Mouse (Mus musculus) cortical plate, adult 2 months (tissue): ENCODE results near the gene Nptxr. TPM values are rescaled to one million over a fixed set of nuclear protein-coding genes. Genes with fewer than 3 reads are reported as not detected.

Experiments
- H3K27ac ChIP-seq: fragments of 200-500 bp; 2 replicates; pipeline ENCODE4 v1.5.1; 2012; ENCODE audit warnings: low read length, control low read depth, inconsistent platforms; ENCODE audit not compliant: insufficient read depth
- H3K4me1 ChIP-seq: fragments of 200-500 bp; 2 replicates; pipeline ENCODE4 v1.6.1; 2011; ENCODE audit warnings: low read length; ENCODE audit not compliant: control insufficient read depth, insufficient read depth
- H3K4me3 ChIP-seq: fragments of 200-500 bp; 2 replicates; pipeline ENCODE4 v1.5.1; 2011; ENCODE audit warnings: mild to moderate bottlenecking, low read length, control low read depth; ENCODE audit not compliant: insufficient read depth
- CTCF ChIP-seq: fragments of 200-500 bp; IDR thresholded peaks from 2 replicates; pipeline ENCODE4 v1.5.1; 2011; ENCODE audit warnings: mild to moderate bottlenecking, control low read depth, low read length; ENCODE audit not compliant: insufficient read depth; ENCODE audit errors: extremely low read depth
- POLR2A ChIP-seq: fragments of 200-500 bp; IDR thresholded peaks from 2 replicates; pipeline ENCODE4 v1.6.1; 2011; ENCODE audit warnings: mild to moderate bottlenecking, low read length, control low read depth; ENCODE audit not compliant: insufficient read depth; ENCODE audit errors: extremely low read depth
- polyA plus RNA-seq: library from polyadenylated mRNA; depleted of rRNA; stranded (reverse); fragments of >200 nt; gene quantifications from 2 replicates; pipeline ENCODE4 v1.2.3, GENCODE M21; 2012

Gene Nptxr
- polyA plus RNA-seq, 1 experiment: 293 TPM

GRCm38 (mm10) chr15:79763001-79763400 is 41.6 kb downstream of the Nptxr start:
- TF ChIP-seq CTCF: no peak
- TF ChIP-seq POLR2A: no peak
- Histone ChIP-seq H3K4me1 (peaks cover 35% of the 10 kb centered on the region), H3K4me3 (no peak overlapping the region), H3K27ac (no peak overlapping the region)

- peaks cover 37% of the 10 kb centered on the region for H3K4me1 ChIP-seq
- no peak overlapping the region for H3K4me3 ChIP-seq
- no peak overlapping the region; the same call in 1 of the 2 replicates for H3K27ac ChIP-seq
- TF ChIP-seq CTCF (no peak), POLR2A (no peak)
These were observed 43.6 kb downstream of the Nptxr start for GRCm38 (mm10) chr15:79760956-79761355.

GRCm38 (mm10) chr15:79757118-79757517 is 47.4 kb downstream of the Nptxr start:
- H3K4me1 ChIP-seq: peaks cover 28% of the 10 kb centered on the region
- no peak overlapping the region for H3K4me3 ChIP-seq
- TF ChIP-seq CTCF (no peak), POLR2A (no peak)
- peak overlapping the region; percentile 55 for H3K27ac ChIP-seq

GRCm38 (mm10) chr15:79755977-79756625 is 48.5 kb downstream of the Nptxr start:
- Histone ChIP-seq H3K4me3 (no peak overlapping the region), H3K27ac (peak overlapping the region; percentile 55), H3K4me1 (peaks cover 23% of the 10 kb centered on the region)
- TF ChIP-seq CTCF: no peak
- TF ChIP-seq POLR2A: no peak

GRCm38 (mm10) chr15:79755176-79755575 is 49.4 kb downstream of the Nptxr start:
- peaks cover 18% of the 10 kb centered on the region for H3K4me1 ChIP-seq
- no peak for TF ChIP-seq POLR2A
- TF ChIP-seq CTCF: no peak
- no peak overlapping the region for H3K27ac ChIP-seq
- H3K4me3 ChIP-seq: no peak overlapping the region

GRCm38 (mm10) chr15:79753873-79754272 is 50.7 kb downstream of the Nptxr start:
- no peak overlapping the region for H3K27ac ChIP-seq
- no peak for TF ChIP-seq CTCF
- TF ChIP-seq POLR2A: no peak
- H3K4me1 ChIP-seq: peaks cover 18% of the 10 kb centered on the region
- no peak overlapping the region for H3K4me3 ChIP-seq

- no peak for TF ChIP-seq POLR2A
- no peak for TF ChIP-seq CTCF
- H3K27ac ChIP-seq: no peak overlapping the region
- H3K4me1 ChIP-seq: peaks cover 13% of the 10 kb centered on the region
- H3K4me3 ChIP-seq: no peak overlapping the region
These were observed 51.2 kb downstream of the Nptxr start for GRCm38 (mm10) chr15:79753420-79753752.

- no peak overlapping the region for H3K4me3 ChIP-seq
- TF ChIP-seq POLR2A: no peak
- peak; percentile 94 for TF ChIP-seq CTCF
- peaks cover 11% of the 10 kb centered on the region for H3K4me1 ChIP-seq
- H3K27ac ChIP-seq: no peak overlapping the region
These were observed 51.7 kb downstream of the Nptxr start for GRCm38 (mm10) chr15:79752742-79753419.

GRCm38 (mm10) chr15:79751772-79752171 is 52.8 kb downstream of the Nptxr start:
- Histone ChIP-seq H3K27ac (no peak overlapping the region), H3K4me1 (peaks cover 9% of the 10 kb centered on the region), H3K4me3 (no peak overlapping the region)
- TF ChIP-seq POLR2A: no peak
- no peak for TF ChIP-seq CTCF

GRCm38 (mm10) chr15:79750266-79750665 is 54.3 kb downstream of the Nptxr start:
- no peak overlapping the region for H3K4me3 ChIP-seq
- H3K27ac ChIP-seq: no peak overlapping the region
- no peaks in the 10 kb centered on the region for H3K4me1 ChIP-seq
- TF ChIP-seq POLR2A (no peak), CTCF (no peak)

- H3K4me1 ChIP-seq: no peaks in the 10 kb centered on the region
- no peak for TF ChIP-seq POLR2A
- no peak for TF ChIP-seq CTCF
- H3K4me3 ChIP-seq: no peak overlapping the region
- no peak overlapping the region for H3K27ac ChIP-seq
These were observed 55.4 kb downstream of the Nptxr start for GRCm38 (mm10) chr15:79749162-79749561.
